Mouse (Mus musculus): Measurements from ENCODE around the gene AB124611. TPM values are rescaled to one million over a fixed set of nuclear protein-coding genes. Genes with fewer than 3 reads are reported as not detected.
"Not testable (repeated sequence)": the region's sequence is repeated elsewhere in the genome, so short reads cannot be mapped to it uniquely, and the experiment has no call there.

AB124611 gene
- polyA plus RNA-seq, 1 experiment from 2014 or later: 6.0 TPM

- peak overlapping the region; percentile 54 for H3K4me2 ChIP-seq (replicated peaks; ENCODE audit: low read depth, low read length)
- peak overlapping the region; percentile 92 for H3K27ac ChIP-seq (ENCODE audit: low read length)
- no peaks in the 10 kb centered on the region for H3K27me3 ChIP-seq (ENCODE audit: control insufficient read depth, insufficient read depth, low read length)
- peak; percentile 5; the same call in 1 of the 2 replicates for ATAC-seq (ENCODE audit: insufficient number of reproducible peaks, insufficient read depth, low FRiP score, low read depth)
- no peaks in the 10 kb centered on the region for H3K9me3 ChIP-seq (ENCODE audit: control insufficient read depth, low read depth, low read length)
- peaks cover 9% of the 10 kb centered on the region; the same call in 1 of the 2 replicates for H3K4me1 ChIP-seq (ENCODE audit: control insufficient read depth, insufficient read depth, low read length)
- 2% methylated on average over 7 of the region's 7 CpGs for WGBS
- H3K9ac ChIP-seq (replicated peaks; ENCODE audit: low read depth, low read length): peak overlapping the region; percentile 28; the same call in 1 of the 2 replicates
- peak overlapping the region; percentile 61 for H3K4me3 ChIP-seq (ENCODE audit: low read depth, low read length)
- peaks cover 26% of the 10 kb centered on the region for H3K36me3 ChIP-seq (ENCODE audit: control insufficient read depth, insufficient read depth, low read length)
Measured at GRCm38 (mm10) chr9:21510689-21511015, 15.3 kb upstream of the AB124611 start.

GRCm38 (mm10) chr9:21511052-21511451, 14.9 kb upstream of the AB124611 start:
- Histone ChIP-seq H3K4me1 (ENCODE audit: control insufficient read depth, insufficient read depth, low read length) (peaks cover 9% of the 10 kb centered on the region; the same call in 1 of the 2 replicates), H3K9me3 (ENCODE audit: control insufficient read depth, low read depth, low read length) (no peaks in the 10 kb centered on the region), H3K36me3 (ENCODE audit: control insufficient read depth, insufficient read depth, low read length) (peaks cover 22% of the 10 kb centered on the region), H3K4me3 (ENCODE audit: low read depth, low read length) (peak overlapping the region; percentile 61), H3K4me2 (replicated peaks; ENCODE audit: low read depth, low read length) (peak overlapping the region; percentile 54), H3K9ac (replicated peaks; ENCODE audit: low read depth, low read length) (0 out of 2 replicates have a peak overlapping the region, but pooled peaks have one; percentile 28), H3K27ac (ENCODE audit: low read length) (peak overlapping the region; percentile 92; the same call in 1 of the 2 replicates), H3K27me3 (ENCODE audit: control insufficient read depth, insufficient read depth, low read length) (no peaks in the 10 kb centered on the region)
- 79% methylated on average over 9 of the region's 9 CpGs for WGBS
- ATAC-seq (ENCODE audit: insufficient number of reproducible peaks, insufficient read depth, low FRiP score, low read depth): no peak

GRCm38 (mm10) chr9:21513466-21513865, 12.5 kb upstream of the AB124611 start:
- peaks cover 5% of the 10 kb centered on the region; the same call in 1 of the 2 replicates for H3K36me3 ChIP-seq (ENCODE audit: control insufficient read depth, insufficient read depth, low read length)
- H3K4me1 ChIP-seq (ENCODE audit: control insufficient read depth, insufficient read depth, low read length): peaks cover 9% of the 10 kb centered on the region; the same call in 1 of the 2 replicates
- H3K27ac ChIP-seq (ENCODE audit: low read length): no peak overlapping the region
- H3K4me3 ChIP-seq (ENCODE audit: low read depth, low read length): no peak overlapping the region
- no peaks in the 10 kb centered on the region for H3K27me3 ChIP-seq (ENCODE audit: control insufficient read depth, insufficient read depth, low read length)
- ATAC-seq (ENCODE audit: insufficient number of reproducible peaks, insufficient read depth, low FRiP score, low read depth): no peak
- H3K9ac ChIP-seq (replicated peaks; ENCODE audit: low read depth, low read length): no peak overlapping the region
- H3K9me3 ChIP-seq (ENCODE audit: control insufficient read depth, low read depth, low read length): no peaks in the 10 kb centered on the region
- WGBS: 98% methylated on average over 4 of the region's 4 CpGs
- H3K4me2 ChIP-seq (replicated peaks; ENCODE audit: low read depth, low read length): no peak overlapping the region

- Histone ChIP-seq H3K9me3 (ENCODE audit: control insufficient read depth, low read depth, low read length) (no peaks in the 10 kb centered on the region), H3K4me3 (ENCODE audit: low read depth, low read length) (no peak overlapping the region), H3K36me3 (ENCODE audit: control insufficient read depth, insufficient read depth, low read length) (no peaks in the 10 kb centered on the region), H3K9ac (replicated peaks; ENCODE audit: low read depth, low read length) (no peak overlapping the region), H3K27me3 (ENCODE audit: control insufficient read depth, insufficient read depth, low read length) (no peaks in the 10 kb centered on the region), H3K27ac (ENCODE audit: low read length) (no peak overlapping the region), H3K4me2 (replicated peaks; ENCODE audit: low read depth, low read length) (no peak overlapping the region), H3K4me1 (ENCODE audit: control insufficient read depth, insufficient read depth, low read length) (no peaks in the 10 kb centered on the region)
- 71% methylated on average over 6 of the region's 6 CpGs for WGBS
- no peak for ATAC-seq (ENCODE audit: insufficient number of reproducible peaks, insufficient read depth, low FRiP score, low read depth)
Measured at GRCm38 (mm10) chr9:21517947-21518495, 8.0 kb upstream of the AB124611 start.

GRCm38 (mm10) chr9:21518690-21519089, 7.3 kb upstream of the AB124611 start:
- not testable (repeated sequence) for H3K27ac ChIP-seq (ENCODE audit: low read length); H3K36me3 ChIP-seq (ENCODE audit: control insufficient read depth, insufficient read depth, low read length); H3K27me3 ChIP-seq (ENCODE audit: control insufficient read depth, insufficient read depth, low read length); H3K9me3 ChIP-seq (ENCODE audit: control insufficient read depth, low read depth, low read length); H3K4me2 ChIP-seq (replicated peaks; ENCODE audit: low read depth, low read length); H3K4me3 ChIP-seq (ENCODE audit: low read depth, low read length); ATAC-seq (ENCODE audit: insufficient number of reproducible peaks, insufficient read depth, low FRiP score, low read depth); H3K4me1 ChIP-seq (ENCODE audit: control insufficient read depth, insufficient read depth, low read length); H3K9ac ChIP-seq (replicated peaks; ENCODE audit: low read depth, low read length)
- 71% methylated on average over 6 of the region's 6 CpGs for WGBS

GRCm38 (mm10) chr9:21525142-21525936, 637 bp upstream of the AB124611 start:
- H3K9ac ChIP-seq (replicated peaks; ENCODE audit: low read depth, low read length): no peak overlapping the region
- no peak overlapping the region for H3K4me2 ChIP-seq (replicated peaks; ENCODE audit: low read depth, low read length)
- peak overlapping the region; percentile 21; the same call in 1 of the 2 replicates for H3K27ac ChIP-seq (ENCODE audit: low read length)
- no peaks in the 10 kb centered on the region for H3K4me1 ChIP-seq (ENCODE audit: control insufficient read depth, insufficient read depth, low read length)
- no peaks in the 10 kb centered on the region for H3K9me3 ChIP-seq (ENCODE audit: control insufficient read depth, low read depth, low read length)
- no peak for ATAC-seq (ENCODE audit: insufficient number of reproducible peaks, insufficient read depth, low FRiP score, low read depth)
- WGBS: 76% methylated on average over 7 of the region's 7 CpGs
- no peaks in the 10 kb centered on the region for H3K27me3 ChIP-seq (ENCODE audit: control insufficient read depth, insufficient read depth, low read length)
- H3K36me3 ChIP-seq (ENCODE audit: control insufficient read depth, insufficient read depth, low read length): no peaks in the 10 kb centered on the region
- H3K4me3 ChIP-seq (ENCODE audit: low read depth, low read length): no peak overlapping the region

- no peak overlapping the region for H3K4me3 ChIP-seq (ENCODE audit: low read depth, low read length)
- 72% methylated on average over 3 of the region's 3 CpGs for WGBS
Measured at GRCm38 (mm10) chr9:21526634-21526944, 613 bp downstream of the AB124611 start.

GRCm38 (mm10) chr9:21527100-21527801, 1.3 kb downstream of the AB124611 start:
- H3K27ac ChIP-seq (ENCODE audit: low read length): no peak overlapping the region
- 100% methylated on average over 2 of the region's 2 CpGs for WGBS
- no peaks in the 10 kb centered on the region for H3K36me3 ChIP-seq (ENCODE audit: control insufficient read depth, insufficient read depth, low read length)
- no peaks in the 10 kb centered on the region for H3K27me3 ChIP-seq (ENCODE audit: control insufficient read depth, insufficient read depth, low read length)
- no peak overlapping the region for H3K4me3 ChIP-seq (ENCODE audit: low read depth, low read length)
- no peaks in the 10 kb centered on the region for H3K9me3 ChIP-seq (ENCODE audit: control insufficient read depth, low read depth, low read length)
- no peak overlapping the region for H3K4me2 ChIP-seq (replicated peaks; ENCODE audit: low read depth, low read length)
- ATAC-seq (ENCODE audit: insufficient number of reproducible peaks, insufficient read depth, low FRiP score, low read depth): no peak
- H3K4me1 ChIP-seq (ENCODE audit: control insufficient read depth, insufficient read depth, low read length): no peaks in the 10 kb centered on the region
- H3K9ac ChIP-seq (replicated peaks; ENCODE audit: low read depth, low read length): no peak overlapping the region

More at GRCm38 (mm10) chr9:21526634-21526944, 613 bp downstream of the AB124611 start:
- no peak overlapping the region for H3K27ac ChIP-seq (ENCODE audit: low read length)
- no peak for ATAC-seq (ENCODE audit: insufficient number of reproducible peaks, insufficient read depth, low FRiP score, low read depth)
- H3K9ac ChIP-seq (replicated peaks; ENCODE audit: low read depth, low read length): no peak overlapping the region
- H3K4me2 ChIP-seq (replicated peaks; ENCODE audit: low read depth, low read length): no peak overlapping the region
- no peaks in the 10 kb centered on the region for H3K27me3 ChIP-seq (ENCODE audit: control insufficient read depth, insufficient read depth, low read length)
- H3K9me3 ChIP-seq (ENCODE audit: control insufficient read depth, low read depth, low read length): no peaks in the 10 kb centered on the region
- no peaks in the 10 kb centered on the region for H3K4me1 ChIP-seq (ENCODE audit: control insufficient read depth, insufficient read depth, low read length)
- no peaks in the 10 kb centered on the region for H3K36me3 ChIP-seq (ENCODE audit: control insufficient read depth, insufficient read depth, low read length)
